Mouse (Mus musculus) ES-E14 (cell line): ENCODE measurements around the gene Srcin1. TPM values are rescaled to one million over a fixed set of nuclear protein-coding genes. Genes with fewer than 3 reads are reported as not detected.

Experiments
- DNase-seq: peaks from one replicate; pipeline ENCODE4 v3.0.0-alpha.2; 2013; ENCODE audit warnings: low read depth, low spot score
- H3K27ac ChIP-seq: 2 replicates; pipeline ENCODE4 v1.5.1; 2012; ENCODE audit warnings: low read depth, mild to moderate bottlenecking, low read length, moderate library complexity, mixed read lengths; ENCODE audit not compliant: poor library complexity, insufficient read depth, severe bottlenecking
- H3K36me3 ChIP-seq: 2 replicates; pipeline ENCODE4 v1.6.1; 2012; ENCODE audit warnings: mild to moderate bottlenecking, low read length, moderate library complexity, mixed read lengths; ENCODE audit not compliant: control insufficient read depth, poor library complexity, insufficient read depth, severe bottlenecking
- H3K4me1 ChIP-seq, 2 experiments: fragments of 150-350 bp in 1 of 2; sonication (generic) in 1 of 2; 2 replicates each; pipeline ENCODE4 v1.6.1; 2012; ENCODE audit warnings: low read length in 2 of 2, mild to moderate bottlenecking in 1 of 2, mixed read lengths in 1 of 2; ENCODE audit not compliant: control insufficient read depth in 2 of 2, insufficient read depth in 2 of 2, poor library complexity in 1 of 2
- H3K4me3 ChIP-seq, 2 experiments: fragments of 150-350 bp in 1 of 2; sonication (generic) in 1 of 2; 2 replicates each; pipeline ENCODE4 v1.5.1; 2012; ENCODE audit warnings: low read length in 2 of 2, low read depth in 1 of 2, mild to moderate bottlenecking in 1 of 2, mixed read lengths in 1 of 2; ENCODE audit not compliant: insufficient read depth in 1 of 2, poor library complexity in 1 of 2, severe bottlenecking in 1 of 2
- H3K9ac ChIP-seq: 2 replicates; pipeline ENCODE4 v1.6.1; 2012; ENCODE audit warnings: low read depth, mild to moderate bottlenecking, low read length, mixed read lengths; ENCODE audit not compliant: poor library complexity, insufficient read depth, severe bottlenecking
- H3K9me3 ChIP-seq: fragments of 150-350 bp; sonication (generic); 2 replicates; pipeline ENCODE4 v1.6.1; 2012; ENCODE audit warnings: low read depth, mild to moderate bottlenecking, low read length; ENCODE audit not compliant: control insufficient read depth, insufficient read depth
- CHD2 ChIP-seq: IDR thresholded peaks from 2 replicates; pipeline ENCODE4 v1.6.1; 2014; ENCODE audit warnings: mild to moderate bottlenecking, low read depth, low read length, inconsistent platforms
- HCFC1 ChIP-seq: IDR thresholded peaks from 2 replicates; pipeline ENCODE4 v1.6.1; 2012; ENCODE audit warnings: low read length, inconsistent platforms, borderline replicate concordance; ENCODE audit not compliant: insufficient read depth
- MAFK ChIP-seq: IDR thresholded peaks from 2 replicates; pipeline ENCODE4 v1.6.1; 2014; ENCODE audit warnings: mild to moderate bottlenecking, low read depth, low read length, inconsistent platforms; ENCODE audit not compliant: insufficient read depth
- ZC3H11A ChIP-seq: IDR thresholded peaks from 2 replicates; pipeline ENCODE4 v1.6.1; 2012; ENCODE audit warnings: low read depth, mild to moderate bottlenecking, inconsistent platforms, low read length, borderline replicate concordance
- ZNF384 ChIP-seq: IDR thresholded peaks from 2 replicates; pipeline ENCODE4 v1.6.1; 2012; ENCODE audit warnings: low read depth, low read length, inconsistent platforms
- in situ Hi-C, 2 experiments: fragments of 600-800 bp; cut with MboI; formaldehyde crosslinking; loops; one replicate each; pipeline ENCODE4 v1.15.1; 2025; ENCODE audit warnings: low sequenced_read_pairs in 2 of 2, inconsistent platforms in 1 of 2; ENCODE audit not compliant: unreplicated experiment in 2 of 2
- total RNA-seq: library from RNA; depleted of rRNA; stranded (reverse); fragments of 300-350 nt; gene quantifications from 2 replicates; pipeline ENCODE4 v1.2.3, GENCODE M21; 2012

Gene Srcin1
- total RNA-seq, 1 experiment: 2.4 TPM

DNA sequence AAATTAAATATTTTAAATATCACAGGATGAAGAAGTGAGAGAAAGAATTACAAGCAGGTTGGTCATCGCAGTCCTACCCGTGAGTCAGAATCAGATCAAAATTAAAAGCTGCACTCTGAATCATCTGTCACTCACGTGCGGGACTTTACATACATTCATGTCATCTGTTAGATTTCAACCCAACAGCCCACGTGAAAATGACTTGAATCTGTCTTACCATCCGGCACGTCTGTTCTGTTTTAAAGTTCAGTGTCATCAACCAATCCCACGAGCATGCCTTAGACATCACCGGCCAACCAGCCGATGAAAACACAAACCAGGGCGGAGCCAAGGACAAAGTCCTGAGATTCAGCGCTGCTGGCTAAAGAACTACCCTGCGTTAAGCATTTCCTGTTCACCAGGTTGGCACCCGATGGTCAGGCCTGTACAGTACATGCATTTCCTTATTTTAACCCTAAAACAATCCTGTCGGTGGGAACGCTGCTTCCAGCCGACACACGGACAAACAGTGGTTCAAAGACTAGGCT lies 47.6 kb downstream of the Srcin1 start:
- in situ Hi-C loops: no loop called here
- no peak for DNase-seq
- H3K4me1 ChIP-seq: peaks cover 5 to 25% of the 10 kb centered on the region in 2 experiments

DNA sequence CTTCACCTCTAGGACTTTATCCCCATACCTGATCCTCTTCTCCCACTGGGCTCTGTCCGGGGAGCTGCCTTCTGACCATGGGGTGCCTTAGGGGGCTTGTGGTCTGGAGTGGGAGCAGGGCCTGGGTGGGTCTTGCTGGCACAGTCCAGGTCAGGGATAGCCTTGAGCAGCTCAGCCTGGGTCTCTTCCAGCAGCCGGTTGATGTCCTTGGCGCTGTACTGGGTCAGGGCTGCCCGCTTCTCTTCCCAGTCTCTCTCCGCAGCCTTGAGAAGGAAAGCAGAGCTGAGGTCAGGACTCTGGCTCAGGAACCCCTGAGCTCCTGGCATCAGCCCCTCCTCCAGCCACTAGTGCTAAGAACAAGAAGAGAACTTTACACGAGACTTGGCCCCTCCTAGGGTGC lies 50.7 kb downstream of the Srcin1 start:
- no peak overlapping the region for H3K27ac ChIP-seq

More for the DNA sequence above, 47.6 kb downstream of the Srcin1 start:
- no peak for TF ChIP-seq ZC3H11A
- no peak for TF ChIP-seq MAFK
- TF ChIP-seq HCFC1: no peak
- TF ChIP-seq CHD2: no peak
- no peak for TF ChIP-seq ZNF384
- Histone ChIP-seq H3K27ac (no peak overlapping the region), H3K9ac (no peak overlapping the region), H3K9me3 (no peaks in the 10 kb centered on the region), H3K36me3 (peaks cover 17% of the 10 kb centered on the region; the same call in 1 of the 2 replicates), H3K4me3 (no peak overlapping the region)

DNA sequence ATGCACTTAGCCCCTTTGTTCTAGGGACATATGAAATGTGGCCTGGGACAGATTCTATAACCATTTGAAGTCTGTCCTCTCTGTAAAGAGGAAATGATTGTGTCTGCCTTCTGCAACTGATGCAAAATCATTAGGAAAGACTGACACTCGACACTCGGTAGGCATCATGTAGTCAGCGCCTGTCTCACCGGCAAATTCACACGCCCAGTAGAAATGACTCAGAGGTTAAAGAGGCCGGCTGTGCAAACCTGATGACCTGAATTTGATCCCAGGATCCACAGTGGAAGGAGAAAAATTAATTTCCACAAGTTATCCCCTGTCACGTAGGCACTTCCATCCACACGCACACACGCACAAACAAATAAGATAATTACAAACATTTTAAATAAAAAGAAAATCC lies 51.7 kb downstream of the Srcin1 start:
- Histone ChIP-seq H3K4me3 (no peak overlapping the region), H3K9me3 (no peaks in the 10 kb centered on the region), H3K4me1 (peaks cover 5 to 22% of the 10 kb centered on the region in 2 experiments; a peak in 1 of 4 replicates), H3K9ac (no peak overlapping the region), H3K36me3 (peaks cover 22% of the 10 kb centered on the region; the same call in 1 of the 2 replicates), H3K27ac (no peak overlapping the region)
- in situ Hi-C loops: no loop called here
- no peak for TF ChIP-seq ZC3H11A
- no peak for TF ChIP-seq CHD2
- no peak for TF ChIP-seq HCFC1
- no peak for TF ChIP-seq MAFK
- TF ChIP-seq ZNF384: no peak
- DNase-seq: no peak

More for the DNA sequence above, 50.7 kb downstream of the Srcin1 start:
- no peak for TF ChIP-seq MAFK
- TF ChIP-seq ZC3H11A: no peak
- no peak for TF ChIP-seq CHD2
- TF ChIP-seq ZNF384: no peak
- no peak for TF ChIP-seq HCFC1
- H3K9ac ChIP-seq: no peak overlapping the region
- in situ Hi-C loops: no loop called here
- peaks cover 5 to 24% of the 10 kb centered on the region in 2 experiments; a peak in 1 of 4 replicates for H3K4me1 ChIP-seq
- no peaks in the 10 kb centered on the region for H3K9me3 ChIP-seq
- H3K36me3 ChIP-seq: peaks cover 18% of the 10 kb centered on the region; the same call in 1 of the 2 replicates
- DNase-seq: no peak
- no peak overlapping the region for H3K4me3 ChIP-seq

DNA sequence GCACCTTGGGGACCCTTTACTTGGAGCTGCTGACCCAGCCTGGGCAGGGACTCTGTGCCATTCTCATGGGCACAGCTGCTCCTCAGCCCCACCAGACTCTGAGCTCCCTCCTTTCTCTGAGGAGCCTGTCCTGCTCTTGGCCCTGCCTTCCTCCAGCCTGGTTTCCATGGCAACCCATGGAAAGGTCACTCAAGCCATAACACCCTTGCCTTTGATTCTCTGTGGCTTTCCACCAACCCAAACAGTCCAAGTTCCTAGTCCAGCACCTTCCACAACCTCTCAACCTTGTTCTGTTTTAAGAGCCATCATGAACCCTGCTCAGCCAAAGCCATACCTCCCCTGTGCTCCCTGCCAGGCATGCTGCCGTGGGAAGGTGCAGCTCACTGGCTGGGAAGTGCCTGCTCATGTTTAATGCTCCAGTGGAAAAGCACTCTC lies 52.1 kb downstream of the Srcin1 start:
- Histone ChIP-seq H3K27ac (no peak overlapping the region), H3K9ac (no peak overlapping the region), H3K36me3 (peaks cover 22% of the 10 kb centered on the region; the same call in 1 of the 2 replicates), H3K4me3 (no peak overlapping the region), H3K4me1 (peaks cover 5 to 21% of the 10 kb centered on the region in 2 experiments; a peak in 1 of 4 replicates), H3K9me3 (no peaks in the 10 kb centered on the region)
- no peak for TF ChIP-seq CHD2
- no peak for TF ChIP-seq ZNF384
- no peak for TF ChIP-seq ZC3H11A
- TF ChIP-seq MAFK: no peak
- TF ChIP-seq HCFC1: no peak
- no peak for DNase-seq
- in situ Hi-C loops: no loop called here

DNA sequence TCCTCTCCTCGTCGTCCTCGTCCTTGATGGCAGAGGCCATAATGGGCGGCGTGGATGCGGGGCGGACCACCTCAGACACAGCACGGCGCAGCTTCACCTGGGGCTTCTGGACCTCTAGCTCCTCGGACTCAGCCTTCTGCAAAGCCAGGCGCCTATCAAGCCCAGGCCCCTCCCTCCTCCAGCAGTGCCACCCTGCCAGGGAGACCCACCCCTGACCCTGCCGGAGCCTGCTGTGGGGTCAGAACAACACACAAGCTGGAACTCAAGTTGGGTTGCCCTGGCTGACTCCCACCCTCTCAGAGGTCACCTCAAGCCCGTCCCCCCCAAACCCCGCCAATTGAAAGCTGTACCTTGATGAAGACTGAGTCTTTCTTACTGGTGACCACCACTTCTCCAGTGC lies 52.9 kb downstream of the Srcin1 start:
- peak overlapping the region in 1 of 2 experiments; percentile 12; a peak in 1 of 4 replicates for H3K4me3 ChIP-seq
- no peak overlapping the region for H3K9ac ChIP-seq
- no peaks in the 10 kb centered on the region for H3K9me3 ChIP-seq
- DNase-seq: no peak
- in situ Hi-C loops: no loop called here
- H3K27ac ChIP-seq: no peak overlapping the region
- H3K36me3 ChIP-seq: peaks cover 22% of the 10 kb centered on the region; the same call in 1 of the 2 replicates
- TF ChIP-seq ZNF384 (no peak), CHD2 (no peak), ZC3H11A (no peak), HCFC1 (no peak), MAFK (no peak)
- peaks cover 5 to 19% of the 10 kb centered on the region in 2 experiments; a peak in 1 of 4 replicates for H3K4me1 ChIP-seq
